Mouse (Mus musculus): Measurements from ENCODE around the gene 1700028K03Rik.
A peak's percentile ranks its signal among the peaks of the same experiment; 100 is the strongest.

1700028K03Rik gene

DNA sequence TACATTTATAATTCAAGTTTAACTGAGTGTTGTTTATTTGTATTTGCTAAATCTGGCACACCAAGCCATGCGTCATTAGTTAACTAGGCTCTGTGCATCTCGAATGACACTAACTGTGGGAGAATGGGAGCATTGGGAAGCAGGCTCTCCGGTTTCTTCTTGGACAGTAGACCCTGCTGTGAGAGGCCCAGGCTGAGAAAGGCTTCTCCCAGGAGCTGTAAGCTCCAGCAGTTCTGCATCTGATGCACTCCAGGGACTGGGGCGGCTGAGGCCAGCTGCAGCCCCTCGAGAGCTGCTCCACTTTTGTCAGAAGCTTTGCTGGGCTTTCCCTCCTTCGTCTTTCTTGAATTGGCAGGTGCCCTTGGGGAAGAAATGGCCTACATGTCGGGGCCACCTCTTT is 7.2 kb downstream of the 1700028K03Rik start:
- no peak for DNase-seq (ENCODE audit: extremely low read depth, insufficient read length, low spot score)

DNA sequence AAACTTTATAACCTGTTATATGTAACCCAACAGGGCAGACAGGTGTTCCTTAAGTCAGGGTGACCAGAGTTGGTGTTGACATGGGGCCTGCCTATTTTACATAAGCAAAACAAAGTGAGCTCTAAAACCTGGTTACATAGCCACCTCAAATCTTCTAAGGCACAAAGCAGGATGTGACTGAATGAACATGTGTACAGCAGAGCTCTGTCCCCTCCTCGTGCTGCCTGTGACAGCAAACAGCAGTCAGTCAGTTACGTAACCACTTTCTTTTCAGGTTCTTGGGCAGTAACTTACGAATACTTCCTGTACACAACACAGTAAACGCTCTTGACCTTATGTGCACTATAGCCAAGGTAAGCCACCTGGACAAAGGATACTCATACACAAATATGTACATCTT is 11.4 kb downstream of the 1700028K03Rik start:
- no peak for DNase-seq (ENCODE audit: extremely low read depth, insufficient read length, low spot score)

DNA sequence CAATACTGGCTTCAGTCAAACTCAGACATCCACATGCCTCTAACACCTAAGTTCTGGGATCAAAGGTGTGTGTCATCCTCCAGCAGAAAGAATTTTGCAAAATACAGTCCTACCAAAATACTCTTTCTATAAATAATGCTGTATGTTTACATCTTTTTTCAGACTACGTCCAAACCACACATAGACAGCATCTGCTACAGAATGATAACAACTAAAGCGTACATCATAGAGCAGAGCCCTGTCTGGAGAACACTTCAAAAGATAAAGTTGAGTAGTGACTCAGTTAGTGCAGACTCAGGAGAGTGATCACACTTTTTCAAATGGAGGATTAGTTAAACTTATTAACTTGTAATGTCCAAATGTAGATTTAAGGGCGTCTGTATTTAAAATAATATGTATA is 13.4 kb downstream of the 1700028K03Rik start:
- DNase-seq (ENCODE audit: extremely low read depth, insufficient read length, low spot score): no peak

DNA sequence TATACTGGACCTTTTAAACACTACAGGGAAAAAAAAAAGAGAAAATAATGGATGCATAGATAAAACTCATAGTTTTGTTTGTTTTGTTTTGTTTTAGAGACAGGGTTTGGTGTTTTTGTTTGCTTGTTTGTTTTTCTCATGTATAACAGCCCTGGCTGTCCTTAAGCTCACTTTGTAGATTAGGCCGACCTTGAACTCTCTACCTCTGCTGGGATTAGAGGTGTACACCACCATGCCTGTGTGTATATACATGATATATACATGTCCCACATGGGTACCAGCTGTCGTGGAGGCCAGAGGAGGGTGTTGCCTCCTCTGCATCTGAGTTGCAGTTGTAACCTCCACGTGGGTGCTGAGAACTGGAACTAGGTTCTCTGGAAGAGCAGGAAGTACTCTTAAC is 13.9 kb downstream of the 1700028K03Rik start:
- DNase-seq (ENCODE audit: extremely low read depth, insufficient read length, low spot score): no peak

DNA sequence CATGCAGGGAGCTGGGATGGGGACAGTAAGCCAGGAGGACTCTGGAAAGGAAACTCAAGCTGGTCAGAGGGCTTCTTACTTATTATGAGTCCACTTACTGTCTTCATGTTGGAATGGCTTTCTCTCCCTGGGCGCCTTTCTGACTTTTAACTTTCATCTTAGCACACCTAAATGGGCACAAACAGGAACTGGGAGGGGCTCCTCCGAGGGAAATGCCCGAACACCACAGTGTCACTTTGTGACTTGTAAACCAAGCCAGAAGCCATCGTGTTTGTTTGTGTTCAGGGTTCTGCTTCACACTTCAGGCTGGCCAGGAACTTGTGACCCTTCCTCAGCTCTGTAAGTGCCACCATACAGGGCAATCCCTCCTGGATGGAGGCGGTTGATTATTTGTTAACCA is 19.8 kb downstream of the 1700028K03Rik start:
- DNase-seq (ENCODE audit: extremely low read depth, insufficient read length, low spot score): no peak

DNA sequence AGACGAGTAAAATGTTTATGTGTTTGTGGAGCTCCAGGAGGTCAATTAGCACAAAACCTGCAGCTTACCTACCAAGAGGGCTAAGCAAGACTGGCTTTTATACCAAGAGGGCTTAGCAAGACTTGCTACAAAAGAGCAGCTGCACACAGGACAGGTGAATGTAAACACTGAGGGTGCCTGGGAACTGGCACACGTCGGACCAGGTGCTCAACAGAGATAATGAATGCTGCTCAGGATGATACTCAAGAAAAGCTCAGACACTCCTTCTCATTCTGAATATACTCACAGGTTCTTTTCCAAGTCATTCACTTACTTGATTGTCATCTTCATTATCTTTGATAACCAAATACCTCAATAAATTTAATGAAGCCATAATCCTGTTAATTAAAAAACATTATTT is 22.5 kb downstream of the 1700028K03Rik start:
- no peak for DNase-seq (ENCODE audit: extremely low read depth, insufficient read length, low spot score)

DNA sequence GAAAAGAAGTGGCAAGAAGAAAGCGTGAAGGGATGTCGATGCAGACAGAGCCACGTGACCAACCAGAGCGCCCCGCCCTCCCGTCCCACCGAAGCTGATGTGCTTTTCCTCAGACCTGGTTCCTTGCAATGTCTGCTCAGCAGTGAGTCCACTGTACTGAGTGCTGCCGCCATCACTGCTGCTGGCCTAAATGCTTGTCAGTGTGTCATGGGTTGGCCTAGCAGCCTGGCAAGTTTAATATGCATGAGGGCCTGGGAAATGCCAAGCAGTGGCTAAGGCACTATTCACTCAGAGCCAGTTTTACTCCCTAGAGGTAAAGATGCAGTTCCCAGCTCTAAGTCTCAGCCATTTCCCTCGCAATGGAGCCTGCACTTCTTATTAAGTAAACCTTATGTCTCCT is 34.6 kb downstream of the 1700028K03Rik start:
- no peak for DNase-seq (ENCODE audit: extremely low read depth, insufficient read length, low spot score)

DNA sequence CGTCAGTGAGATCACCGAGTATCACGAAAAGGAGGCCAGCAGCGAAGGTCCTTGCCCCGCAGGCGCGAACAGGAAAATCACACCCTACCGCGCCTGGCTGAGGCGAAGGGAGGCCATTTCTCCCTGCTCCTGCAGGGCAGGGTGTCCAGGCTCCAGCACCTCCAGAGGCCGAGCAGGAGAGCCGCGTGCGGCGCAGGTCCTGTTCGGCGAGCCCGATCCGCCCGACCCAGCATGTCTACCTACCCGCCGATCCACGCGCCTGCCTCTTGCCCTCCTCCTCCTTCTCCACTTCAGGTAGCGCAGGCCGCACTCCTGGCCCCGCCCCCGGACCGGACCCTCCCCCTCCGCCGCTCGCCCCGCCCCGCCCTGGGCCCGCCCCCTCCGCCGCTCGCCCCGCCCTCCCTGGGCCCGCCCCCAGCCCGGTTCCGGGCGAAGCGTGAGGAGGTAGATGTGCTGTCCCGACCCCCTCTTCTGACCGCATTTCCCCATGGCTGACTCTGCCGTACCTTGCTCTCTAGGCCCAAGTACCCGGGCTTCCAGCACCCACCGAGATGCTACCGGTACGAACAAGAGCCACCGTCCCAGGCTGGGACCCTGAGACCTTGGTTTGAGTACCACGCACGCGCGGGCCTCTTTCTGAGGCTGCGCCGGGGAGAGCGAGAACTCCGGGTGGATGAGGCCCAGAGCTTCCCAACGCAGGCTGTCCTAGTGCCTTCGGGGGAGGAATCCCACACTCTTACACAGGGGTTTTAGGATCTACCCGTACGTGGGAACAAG is 63.0 kb downstream of the 1700028K03Rik start, which contains the start of the genes Rpap2 and Glmn:
Gene Rpap2, plus strand, starts transcription at position 73 of the 777 bp plus-strand sequence.
Gene Glmn, minus strand, starts transcription at position 588 of the 777 bp plus-strand sequence.
- DNase-seq (ENCODE audit: extremely low read depth, insufficient read length, low spot score): peak; percentile 86

DNA sequence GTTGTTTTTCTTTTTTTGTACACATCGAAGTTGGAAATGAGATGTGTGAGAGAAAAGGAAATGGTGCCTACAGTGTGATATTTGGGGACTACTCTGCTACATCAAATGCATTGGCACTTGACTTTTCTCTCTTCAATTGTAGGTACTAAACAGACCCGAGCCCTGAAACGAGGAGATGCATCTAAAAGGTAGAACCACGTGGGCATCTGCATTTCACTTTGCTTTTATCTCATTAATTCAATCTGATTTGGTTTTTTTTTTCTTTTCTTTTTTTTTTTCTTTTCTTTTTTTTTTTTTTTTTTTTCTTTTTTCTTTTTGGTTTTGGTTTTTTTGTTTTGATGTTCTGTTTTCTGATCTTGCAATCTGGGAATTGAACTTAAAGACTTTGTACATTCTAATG is 63.9 kb downstream of the 1700028K03Rik start:
- DNase-seq (ENCODE audit: extremely low read depth, insufficient read length, low spot score): no peak

All from 3134 (cell line).